Mouse (Mus musculus): ENCODE measurements around the gene Pik3ip1. TPM values are rescaled to one million over a fixed set of nuclear protein-coding genes. Genes with fewer than 3 reads are reported as not detected.

Gene Pik3ip1
- polyA plus RNA-seq, 1 experiment from 2014 or later: 13.2 TPM

DNA sequence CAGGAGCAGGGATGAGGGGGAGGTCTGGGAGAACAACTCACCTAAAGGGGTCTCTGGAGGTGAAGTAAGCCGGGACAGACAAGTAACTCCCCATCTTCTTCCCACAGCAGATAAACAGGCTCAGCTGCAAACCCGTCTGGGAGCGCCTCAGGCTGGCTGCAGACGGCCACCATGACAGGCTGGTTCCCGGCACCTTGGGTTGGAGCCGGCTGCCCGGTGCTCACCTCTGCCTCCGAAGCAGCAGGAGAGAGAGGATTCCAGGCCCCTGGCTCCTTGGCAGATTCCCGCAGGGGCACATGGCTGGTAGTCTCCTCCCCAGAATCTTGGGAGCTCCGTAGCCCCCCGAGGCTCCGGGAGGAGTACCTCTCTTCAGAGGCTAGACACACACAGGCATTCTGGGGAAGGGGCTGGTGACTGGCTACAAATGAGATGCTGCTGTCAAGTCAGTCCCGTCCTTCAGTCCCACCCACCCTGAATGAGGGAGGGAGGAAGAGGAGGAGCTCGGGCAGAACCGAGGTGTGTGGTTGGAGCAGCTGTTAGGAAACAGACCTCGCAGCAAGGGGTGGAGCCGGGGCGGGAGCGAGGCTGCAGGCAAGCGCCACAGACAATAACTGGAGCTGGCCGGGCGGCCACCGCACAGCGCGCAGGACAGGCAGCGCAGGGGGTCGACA is 40.9 kb downstream of the Pik3ip1 start:
- H3K9me3 ChIP-seq (replicated peaks): no peaks in the 10 kb centered on the region
- H3K36me3 ChIP-seq: no peaks in the 10 kb centered on the region
- peak overlapping the region; percentile 70 for H3K27ac ChIP-seq
- no peaks in the 10 kb centered on the region for H3K27me3 ChIP-seq
- H3K4me1 ChIP-seq: peaks cover 57% of the 10 kb centered on the region
- WGBS: 2% methylated on average over 27 of the region's 27 CpGs
- peak overlapping the region; percentile 60 for H3K9ac ChIP-seq
- peak overlapping the region; percentile 92 for H3K4me2 ChIP-seq
- peak overlapping the region; percentile 58 for H3K4me3 ChIP-seq (replicated peaks)
- ATAC-seq (replicated peaks; ENCODE audit: low FRiP score): peak; percentile 93

DNA sequence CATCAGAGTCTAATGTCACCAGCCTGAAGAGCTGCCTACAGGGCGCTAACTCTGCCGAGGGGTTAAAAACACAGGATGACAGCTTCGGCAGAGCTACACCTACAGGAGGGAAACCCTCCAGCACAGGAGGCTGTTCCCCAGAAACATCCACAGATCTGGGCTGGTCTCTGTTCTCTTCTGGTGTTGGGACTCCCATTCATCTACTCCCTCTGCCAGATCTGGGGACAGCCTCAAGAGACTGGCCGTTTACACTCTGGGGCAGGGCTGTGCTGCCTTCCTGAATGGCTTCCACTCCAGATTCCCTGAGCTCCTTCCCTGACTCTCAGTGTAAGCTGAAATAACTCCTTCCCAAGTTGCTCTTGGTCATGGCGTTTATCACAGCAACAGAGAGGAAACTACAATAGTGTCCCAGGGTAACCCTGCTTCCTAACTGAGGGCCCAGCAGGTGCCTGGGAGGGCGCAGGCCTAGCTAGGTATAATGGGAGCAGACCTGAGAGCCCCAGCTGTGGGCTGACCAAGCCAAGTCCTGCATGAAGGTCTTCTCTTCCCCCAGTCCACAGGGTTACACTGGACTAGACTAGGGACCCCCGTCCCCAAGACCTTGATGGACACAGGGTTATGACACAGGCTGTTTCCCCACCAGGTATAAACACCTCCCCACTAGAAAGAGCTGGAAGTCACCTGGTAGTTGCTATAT is 41.5 kb downstream of the Pik3ip1 start:
- H3K4me1 ChIP-seq: peaks cover 52% of the 10 kb centered on the region
- H3K27ac ChIP-seq: peak overlapping the region; percentile 70
- no peaks in the 10 kb centered on the region for H3K27me3 ChIP-seq
- peak overlapping the region; percentile 60 for H3K9ac ChIP-seq
- H3K4me2 ChIP-seq: peak overlapping the region; percentile 92
- 27% methylated on average over 7 of the region's 7 CpGs for WGBS
- peak; percentile 20 for ATAC-seq (replicated peaks; ENCODE audit: low FRiP score)
- no peaks in the 10 kb centered on the region for H3K9me3 ChIP-seq (replicated peaks)
- H3K36me3 ChIP-seq: no peaks in the 10 kb centered on the region
- peak overlapping the region; percentile 58 for H3K4me3 ChIP-seq (replicated peaks)

DNA sequence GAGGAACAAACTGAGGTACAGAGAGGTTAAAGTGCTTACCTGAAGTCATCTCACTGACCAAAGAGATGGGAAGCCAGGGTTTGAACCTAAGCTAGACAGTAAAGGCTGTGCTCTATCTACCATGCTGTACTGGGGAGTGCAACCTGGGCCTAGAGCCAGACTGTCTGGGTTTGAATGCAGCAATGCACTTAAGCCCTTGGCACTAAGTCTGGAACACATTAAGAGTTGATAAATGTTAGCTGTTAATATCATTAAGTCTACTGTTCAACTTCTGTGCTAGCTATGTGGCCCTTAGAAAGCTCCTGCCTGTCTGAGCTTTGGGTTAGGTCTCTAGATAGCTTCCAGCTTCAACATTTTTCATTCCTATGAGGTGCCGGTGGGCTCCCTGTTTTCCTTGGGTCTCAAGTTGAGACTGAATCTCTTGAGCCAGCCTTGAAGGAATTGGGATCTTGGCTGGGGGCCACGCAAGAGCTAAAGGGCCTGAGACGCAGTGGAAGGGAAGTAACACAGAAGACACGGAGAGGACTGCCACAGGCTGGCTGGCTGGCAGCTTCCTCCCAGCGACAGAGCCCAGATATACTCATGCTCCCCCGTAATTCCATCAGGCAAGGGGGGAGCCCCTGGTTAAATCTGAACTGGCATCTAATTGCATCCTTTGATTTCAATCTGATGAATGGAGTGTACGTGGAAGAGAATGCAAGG is 43.5 kb downstream of the Pik3ip1 start:
- no peak for ATAC-seq (replicated peaks; ENCODE audit: low FRiP score)
- Histone ChIP-seq H3K27me3 (no peaks in the 10 kb centered on the region), H3K9me3 (replicated peaks) (no peaks in the 10 kb centered on the region), H3K4me2 (peak overlapping the region; percentile 31), H3K4me1 (peaks cover 52% of the 10 kb centered on the region), H3K27ac (peak overlapping the region; percentile 79), H3K4me3 (replicated peaks) (no peak overlapping the region), H3K9ac (no peak overlapping the region), H3K36me3 (peaks cover 5% of the 10 kb centered on the region; the same call in 1 of the 2 replicates)
- 30% methylated on average over 7 of the region's 7 CpGs for WGBS

DNA sequence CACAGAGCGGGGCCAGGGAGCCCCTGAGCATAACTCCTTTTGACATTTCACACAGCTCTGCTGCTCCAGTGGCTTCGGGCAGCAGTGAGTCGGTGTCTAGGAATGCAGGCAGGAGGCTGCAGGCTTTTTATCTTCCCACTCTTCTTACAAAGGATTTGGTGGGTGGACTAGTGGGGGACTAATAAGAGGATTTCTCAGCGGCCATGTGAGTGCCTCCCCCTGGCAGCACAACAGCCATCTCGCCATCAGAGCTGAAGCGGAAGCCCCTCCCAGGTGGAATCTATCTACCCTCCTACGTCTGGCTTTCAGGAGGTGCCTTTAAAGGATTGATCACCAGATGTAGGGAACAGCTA is 44.1 kb downstream of the Pik3ip1 start:
- peaks cover 5% of the 10 kb centered on the region; the same call in 1 of the 2 replicates for H3K36me3 ChIP-seq
- peaks cover 48% of the 10 kb centered on the region for H3K4me1 ChIP-seq
- H3K4me3 ChIP-seq (replicated peaks): no peak overlapping the region
- 16% methylated on average over 7 of the region's 7 CpGs for WGBS
- H3K27me3 ChIP-seq: no peaks in the 10 kb centered on the region
- ATAC-seq (replicated peaks; ENCODE audit: low FRiP score): no peak
- H3K9me3 ChIP-seq (replicated peaks): no peaks in the 10 kb centered on the region
- H3K9ac ChIP-seq: no peak overlapping the region
- peak overlapping the region; percentile 31 for H3K4me2 ChIP-seq
- peak overlapping the region; percentile 79 for H3K27ac ChIP-seq

DNA sequence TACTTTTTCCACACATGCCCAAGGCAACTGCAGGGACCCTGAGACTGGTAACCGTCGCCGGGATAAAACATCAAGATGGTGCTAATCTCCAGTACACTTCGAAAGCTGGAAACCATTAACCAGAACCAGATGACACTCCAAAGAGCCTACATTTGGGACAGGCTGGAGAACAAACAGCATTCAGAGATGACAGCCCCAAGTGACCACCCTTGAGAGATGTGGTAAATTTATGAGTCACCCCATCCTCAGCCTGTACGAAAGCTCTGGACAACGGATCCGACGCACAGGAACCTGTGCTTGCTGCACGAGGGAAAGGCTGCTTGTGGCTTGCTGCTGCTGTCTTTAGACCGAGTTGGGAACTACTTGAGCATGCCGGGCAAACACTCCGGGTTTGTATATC is 44.5 kb downstream of the Pik3ip1 start:
- Histone ChIP-seq H3K36me3 (peaks cover 5% of the 10 kb centered on the region; the same call in 1 of the 2 replicates), H3K4me2 (peak overlapping the region; percentile 31), H3K4me3 (replicated peaks) (no peak overlapping the region), H3K27ac (peak overlapping the region; percentile 79), H3K9me3 (replicated peaks) (no peaks in the 10 kb centered on the region), H3K9ac (no peak overlapping the region), H3K27me3 (no peaks in the 10 kb centered on the region), H3K4me1 (peaks cover 44% of the 10 kb centered on the region)
- no peak for ATAC-seq (replicated peaks; ENCODE audit: low FRiP score)
- 59% methylated on average over 12 of the region's 12 CpGs for WGBS

GRCm38 (mm10) chr11:3379427-3379826 is 49.2 kb downstream of the Pik3ip1 start:
- Histone ChIP-seq H3K4me1 (peaks cover 9% of the 10 kb centered on the region), H3K27ac (no peak overlapping the region), H3K27me3 (no peaks in the 10 kb centered on the region), H3K9ac (no peak overlapping the region), H3K36me3 (peaks cover 33% of the 10 kb centered on the region), H3K4me3 (replicated peaks) (no peak overlapping the region), H3K9me3 (replicated peaks) (no peaks in the 10 kb centered on the region; the same call in 1 of the 2 replicates), H3K4me2 (no peak overlapping the region)
- no peak for ATAC-seq (replicated peaks; ENCODE audit: low FRiP score)
- WGBS: 82% methylated on average over 4 of the region's 4 CpGs

- 89% methylated on average over 6 of the region's 6 CpGs for WGBS
- no peak; the same call in 1 of the 2 replicates for ATAC-seq (replicated peaks; ENCODE audit: low FRiP score)
- peaks cover 33% of the 10 kb centered on the region for H3K36me3 ChIP-seq
- no peak overlapping the region for H3K9ac ChIP-seq
- H3K27me3 ChIP-seq: no peaks in the 10 kb centered on the region
- no peaks in the 10 kb centered on the region for H3K4me1 ChIP-seq
- H3K4me2 ChIP-seq: no peak overlapping the region
- no peak overlapping the region for H3K27ac ChIP-seq
- no peak overlapping the region for H3K4me3 ChIP-seq (replicated peaks)
- no peaks in the 10 kb centered on the region; the same call in 1 of the 2 replicates for H3K9me3 ChIP-seq (replicated peaks)
Observed at GRCm38 (mm10) chr11:3381148-3381814, 51.1 kb downstream of the Pik3ip1 start.

DNA sequence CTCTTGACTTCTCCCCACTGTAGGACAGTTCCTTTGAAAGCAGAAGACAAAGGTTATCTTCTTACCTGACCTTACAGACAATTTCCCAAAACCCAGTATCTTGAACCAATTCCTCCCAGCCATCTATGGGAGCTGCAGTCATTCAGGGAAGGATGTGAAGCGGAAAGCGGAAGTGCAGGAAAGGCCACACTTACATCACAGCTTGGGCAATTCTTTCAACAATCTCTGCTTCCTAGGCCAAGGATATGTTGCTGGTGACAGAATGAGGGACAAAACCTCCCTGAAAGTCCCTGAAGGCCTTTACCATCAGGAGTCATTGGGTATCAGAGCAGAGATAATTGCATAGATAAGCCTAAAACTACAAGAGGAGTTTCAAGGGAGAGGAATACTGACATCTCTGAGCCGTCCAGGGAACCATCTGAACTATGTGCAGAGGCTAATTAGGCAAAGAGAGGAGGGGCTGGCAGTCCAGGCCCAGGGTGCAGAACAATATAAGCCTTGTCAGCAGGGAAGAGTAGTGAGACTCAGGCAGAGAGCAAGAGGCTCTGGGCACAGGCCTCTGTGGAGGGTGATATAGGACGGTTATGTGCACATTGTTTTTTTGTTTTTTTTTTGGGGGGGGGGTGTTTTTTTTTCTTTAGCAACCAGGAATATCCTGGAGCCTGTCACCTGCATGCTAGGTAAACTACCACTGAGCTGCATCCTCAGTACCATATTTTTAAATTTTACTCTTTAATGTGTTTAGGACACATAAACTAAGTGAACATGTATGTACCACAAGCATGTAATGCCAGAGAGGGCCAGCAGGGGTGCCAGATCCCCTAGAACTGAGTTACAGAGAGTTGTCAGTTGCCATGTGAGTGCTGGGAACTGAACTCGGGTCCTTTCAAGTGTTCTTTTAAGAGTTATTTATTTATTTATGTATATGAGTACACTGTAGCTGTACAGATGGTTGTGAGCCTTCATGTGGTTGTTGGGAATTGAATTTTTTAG is 52.7 kb downstream of the Pik3ip1 start:
- Histone ChIP-seq H3K27me3 (no peaks in the 10 kb centered on the region), H3K9me3 (replicated peaks) (no peaks in the 10 kb centered on the region; the same call in 1 of the 2 replicates), H3K27ac (no peak overlapping the region), H3K4me3 (replicated peaks) (no peak overlapping the region), H3K36me3 (peaks cover 28% of the 10 kb centered on the region), H3K9ac (no peak overlapping the region), H3K4me2 (no peak overlapping the region), H3K4me1 (0 out of 2 replicates have a peak, but pooled peaks cover 3% of the 10 kb centered on the region)
- no peak for ATAC-seq (replicated peaks; ENCODE audit: low FRiP score)
- 82% methylated on average over 5 of the region's 5 CpGs for WGBS

DNA sequence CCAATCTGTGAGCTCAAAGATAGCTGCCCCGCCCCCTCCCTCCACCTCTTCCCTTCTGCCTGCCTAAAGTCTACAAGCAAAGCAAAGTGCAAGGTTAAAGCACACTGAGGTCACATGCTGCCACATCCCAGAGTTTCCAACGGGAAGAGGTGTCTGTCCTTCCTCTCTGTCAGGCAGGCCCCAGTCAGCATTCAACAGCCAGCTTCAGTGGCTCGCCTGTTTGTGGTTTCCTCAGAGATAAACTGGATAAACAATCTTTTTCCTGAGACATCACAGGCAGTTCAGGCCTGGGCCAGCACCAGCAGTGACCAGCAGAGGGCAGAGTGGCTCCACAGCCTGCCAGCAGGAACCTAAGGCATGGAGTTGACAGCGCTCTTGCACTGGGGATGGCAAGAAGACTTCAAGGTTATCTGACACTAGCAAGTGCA is 56.8 kb downstream of the Pik3ip1 start:
- Histone ChIP-seq H3K4me1 (0 out of 2 replicates have a peak, but pooled peaks cover 3% of the 10 kb centered on the region), H3K36me3 (peaks cover 29% of the 10 kb centered on the region), H3K9ac (no peak overlapping the region), H3K27me3 (no peaks in the 10 kb centered on the region), H3K4me3 (replicated peaks) (no peak overlapping the region), H3K27ac (no peak overlapping the region), H3K4me2 (no peak overlapping the region), H3K9me3 (replicated peaks) (no peaks in the 10 kb centered on the region; the same call in 1 of the 2 replicates)
- peak; percentile 78; the same call in 1 of the 2 replicates for ATAC-seq (replicated peaks; ENCODE audit: low FRiP score)
- WGBS: 25% methylated on average over 4 of the region's 4 CpGs

DNA sequence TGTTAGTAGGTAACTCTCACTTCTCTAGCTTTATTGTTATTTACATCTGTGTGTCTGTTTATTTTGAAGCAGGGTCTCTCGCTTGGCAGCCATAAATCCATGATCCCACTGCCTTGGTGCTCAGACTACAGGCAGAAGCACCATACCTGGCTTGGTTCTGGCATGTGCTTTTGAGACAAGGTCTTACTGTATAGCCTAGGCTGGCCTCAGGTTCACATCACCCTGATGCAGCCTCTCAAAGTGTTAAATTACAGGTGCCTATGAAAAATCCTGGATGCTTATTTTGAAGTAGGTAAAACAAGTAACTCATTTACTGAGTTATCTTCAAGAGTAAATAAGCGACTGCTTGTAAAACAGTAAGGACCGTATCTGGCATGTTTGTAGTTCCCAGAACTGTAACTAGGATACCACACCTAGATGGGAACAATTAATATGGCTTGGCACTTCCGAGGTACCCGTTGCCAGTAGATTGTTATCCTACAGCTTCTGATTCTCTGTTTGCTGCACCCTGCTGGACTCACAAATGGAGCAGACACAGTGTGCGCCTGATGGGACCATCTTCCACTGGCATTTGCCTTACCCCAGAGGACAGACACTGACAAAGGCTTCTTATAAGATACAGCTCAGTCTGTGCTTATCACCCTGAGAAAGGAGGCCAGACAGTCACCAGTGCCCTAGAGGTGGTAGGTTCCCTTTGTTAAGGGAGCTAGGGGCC is 57.4 kb downstream of the Pik3ip1 start:
- Histone ChIP-seq H3K4me2 (no peak overlapping the region), H3K27me3 (no peaks in the 10 kb centered on the region), H3K36me3 (peaks cover 29% of the 10 kb centered on the region), H3K27ac (no peak overlapping the region), H3K9ac (no peak overlapping the region), H3K9me3 (replicated peaks) (no peaks in the 10 kb centered on the region; the same call in 1 of the 2 replicates), H3K4me3 (replicated peaks) (no peak overlapping the region), H3K4me1 (0 out of 2 replicates have a peak, but pooled peaks cover 3% of the 10 kb centered on the region)
- 87% methylated on average over 6 of the region's 6 CpGs for WGBS
- ATAC-seq (replicated peaks; ENCODE audit: low FRiP score): no peak

Data from kidney, embryonic 15.5 days (tissue).